Mouse (Mus musculus): ENCODE measurements around the gene Gm6358.
"Not testable (repeated sequence)": the region's sequence is repeated elsewhere in the genome, so short reads cannot be mapped to it uniquely, and the experiment has no call there.

The Gm6358 gene

DNA sequence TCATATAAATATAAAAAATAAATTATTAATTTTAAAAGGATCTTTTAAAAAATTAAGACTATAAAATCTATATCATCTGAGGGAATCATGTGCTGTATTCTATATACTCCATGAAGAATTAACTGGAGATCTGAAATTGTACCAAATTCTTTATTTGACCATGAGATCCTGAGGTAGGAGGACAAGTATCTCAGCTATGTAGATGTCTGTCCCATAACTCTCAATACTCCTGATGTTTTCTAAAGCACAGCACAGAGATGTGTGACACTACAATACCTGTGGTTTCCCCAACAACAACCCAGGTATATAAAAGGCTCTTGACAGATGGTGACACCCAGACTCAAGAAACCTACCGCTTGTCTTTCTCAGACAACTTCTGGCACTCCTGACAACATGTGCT, at the start of gene Gm6358:
Gene Gm6358 (plus strand): TSS at position 301 of the 400 bp plus-strand sequence.
- DNase-seq (ENCODE audit: low spot score) = no peak

DNA sequence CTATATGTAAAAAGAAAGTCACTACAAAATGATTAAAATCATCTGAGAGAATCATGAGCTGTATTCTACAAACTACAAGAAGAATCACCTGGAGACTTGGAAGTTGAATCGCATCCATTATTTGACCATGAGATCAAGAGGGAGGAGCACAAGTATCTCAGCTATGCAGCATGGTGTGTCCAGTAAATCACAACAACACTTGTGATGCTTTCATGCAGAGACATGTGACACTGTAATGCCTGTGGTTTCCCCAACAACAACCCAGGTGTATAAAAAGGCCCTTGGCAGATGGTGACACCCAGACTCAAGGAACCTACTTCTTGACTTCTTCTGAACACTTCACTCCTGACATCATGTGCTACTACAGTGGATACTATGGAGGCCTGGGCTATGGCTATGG, 10.1 kb downstream of the Gm6358 start, which contains the start of gene Gm10061:
Gene Gm10061 (plus strand): TSS at position 301 of the 400 bp plus-strand sequence.
- DNase-seq (ENCODE audit: low spot score) = no peak

DNA sequence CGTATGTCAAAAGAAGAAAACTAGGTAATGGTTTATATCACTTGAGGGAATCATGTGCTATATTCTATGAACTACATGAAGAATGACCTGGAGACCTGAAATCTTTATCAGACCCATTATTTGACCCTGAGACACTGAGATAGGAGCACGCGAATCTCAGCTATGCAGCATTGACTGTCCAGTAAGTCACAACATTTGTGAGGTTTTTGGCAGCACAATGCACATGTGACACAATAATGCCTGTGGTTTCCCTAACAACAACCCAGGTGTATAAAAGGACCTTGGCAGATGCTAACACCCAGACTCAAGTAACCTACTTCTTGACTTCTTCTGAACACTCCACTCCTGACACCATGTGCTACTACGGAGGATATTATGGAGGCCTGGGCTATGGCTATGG, 17.0 kb downstream of the Gm6358 start, which contains the start of gene Gm9789:
Gene Gm9789 (plus strand): TSS at position 301 of the 400 bp plus-strand sequence.
- no peak for DNase-seq (ENCODE audit: low spot score)

DNA sequence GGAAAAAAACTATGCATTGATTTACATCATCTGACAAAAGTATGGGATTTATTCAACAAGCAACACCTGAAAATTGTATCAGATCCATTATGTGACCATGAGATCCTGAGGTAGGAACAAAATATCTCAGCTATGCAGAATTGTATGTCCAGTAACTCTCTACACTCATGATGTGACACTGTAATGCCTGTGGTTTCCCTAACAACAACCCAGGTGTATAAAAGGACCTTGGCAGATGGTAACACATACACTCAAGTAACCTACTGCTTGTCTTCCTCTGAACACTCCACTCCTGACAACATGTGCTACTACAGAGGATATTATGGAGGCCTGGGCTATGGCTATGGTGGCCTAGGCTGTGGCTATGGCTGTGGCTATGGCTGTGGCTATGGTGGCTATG, 28.5 kb downstream of the Gm6358 start, which contains the start of gene Gm7735:
Gene Gm7735 (plus strand): TSS at position 301 of the 400 bp plus-strand sequence.
- DNase-seq (ENCODE audit: low spot score) = not testable (repeated sequence)

DNA sequence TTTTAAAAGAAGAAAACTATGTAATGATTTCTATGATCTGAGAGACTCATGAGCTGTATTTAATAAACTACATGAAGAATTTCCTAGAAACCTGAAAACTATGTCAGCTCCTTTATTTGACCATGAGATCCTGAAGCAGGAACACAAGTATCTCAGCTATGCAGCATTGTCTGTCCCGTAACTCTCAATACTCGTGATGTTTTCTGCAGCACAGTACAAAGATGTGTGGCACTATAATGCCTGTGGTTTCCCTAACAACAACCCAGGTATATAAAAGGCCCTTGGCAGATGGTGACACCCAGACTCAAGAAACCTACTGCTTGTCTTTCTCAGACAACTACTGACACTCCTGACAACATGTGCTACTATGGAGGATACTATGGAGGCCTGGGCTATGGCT, 33.8 kb downstream of the Gm6358 start, which contains the start of gene 1110057P08Rik:
Gene 1110057P08Rik (plus strand): TSS at position 301 of the 400 bp plus-strand sequence.
- DNase-seq (ENCODE audit: low spot score) = no peak

DNA sequence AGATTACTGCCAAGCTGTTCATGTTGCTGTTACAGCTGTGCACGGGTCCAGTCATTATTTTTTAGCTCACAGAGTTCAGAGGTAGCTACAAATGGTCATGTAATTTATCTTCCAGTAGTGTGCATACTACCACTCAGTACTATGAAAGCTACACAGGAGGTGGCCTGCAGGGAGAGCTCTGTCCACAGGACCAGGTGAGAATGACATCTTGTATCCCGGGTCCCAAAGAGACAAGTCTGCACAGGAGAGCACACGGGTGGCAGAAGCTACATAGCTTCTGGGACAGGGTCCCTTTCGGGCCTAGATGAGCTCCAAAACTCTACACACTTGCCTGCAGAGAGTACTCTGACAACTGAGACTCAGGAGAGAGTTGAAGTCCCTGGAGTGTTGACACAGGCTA, 48.0 kb downstream of the Gm6358 start:
- no peak for DNase-seq (ENCODE audit: low spot score)

All from urinary bladder, postnatal 25 days (tissue).